Mouse (Mus musculus) B cell, adult 2 months (primary cell): Measurements from ENCODE around the gene Wbp2.

Experiments
- DNase-seq, 2 experiments: peaks; one replicate each; pipeline ENCODE4 v3.0.0; 2022

Gene Wbp2

GRCm38 (mm10) chr11:116088188-116088587 lies 1.4 kb upstream of the Wbp2 start:
- DNase-seq: no peak

DNA sequence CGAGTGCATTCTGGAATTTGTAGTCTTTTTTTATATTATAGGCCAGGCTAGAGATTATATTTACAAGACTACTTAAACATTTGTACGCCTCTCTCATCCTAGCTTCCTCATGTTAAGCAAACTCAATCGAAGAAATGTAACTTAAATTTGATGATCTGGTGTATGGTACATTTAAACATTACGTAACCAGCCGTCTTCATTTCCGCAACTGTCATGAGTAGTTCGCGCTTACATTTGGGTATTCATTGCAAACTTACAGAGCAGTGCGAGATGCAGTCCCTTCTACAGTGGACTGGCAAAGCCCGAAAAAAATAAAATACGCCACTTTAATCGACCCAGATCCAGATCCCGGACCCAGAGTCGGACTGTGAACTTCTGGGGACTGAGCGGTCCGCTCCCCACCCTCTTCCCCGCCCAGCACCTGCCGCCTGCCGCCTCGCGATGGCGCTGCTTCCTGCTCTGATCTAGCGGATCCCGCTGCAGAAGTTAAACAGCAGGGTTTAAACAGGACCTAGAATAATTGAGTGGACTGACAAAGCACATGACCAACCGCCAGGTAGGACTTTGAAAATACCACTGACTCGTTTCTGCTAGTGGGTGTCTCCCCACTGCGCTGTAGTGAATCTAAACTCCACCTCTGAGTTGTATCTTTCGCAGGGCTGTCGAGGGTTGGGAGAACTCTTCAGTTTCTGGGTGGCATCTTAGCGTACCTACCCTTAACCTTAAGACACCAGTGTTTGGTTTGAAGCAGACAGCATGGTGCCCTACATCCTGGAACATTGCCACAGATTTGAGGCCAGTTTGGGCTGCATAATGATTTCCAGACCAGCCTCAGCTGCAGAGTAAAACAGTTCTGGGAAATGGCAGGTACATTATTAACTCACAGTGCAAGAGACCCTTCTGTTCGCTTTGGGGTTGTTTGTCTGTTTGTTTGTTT lies 667 bp upstream of the Wbp2 start:
- peak; percentile 89 to 90 for DNase-seq

DNA sequence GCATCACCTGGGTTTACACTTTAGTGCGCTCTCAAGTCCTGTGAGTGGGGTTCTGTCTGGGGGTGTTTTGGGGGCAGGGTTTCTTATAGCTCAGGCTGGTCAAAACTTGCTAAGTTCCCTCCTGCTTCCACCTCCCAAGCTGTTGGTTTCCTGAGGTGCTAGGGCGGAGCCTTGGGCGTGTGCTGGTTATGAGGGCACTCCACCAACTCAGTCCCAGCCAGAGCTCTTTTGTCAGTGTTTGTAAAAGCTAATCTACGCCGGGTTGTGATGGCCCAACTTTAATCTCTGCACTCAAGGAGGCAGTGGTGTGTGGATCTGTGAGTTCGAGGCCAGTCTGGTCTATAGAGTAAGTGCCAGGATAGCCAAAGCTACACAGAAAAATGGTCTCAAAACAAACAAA lies 2.6 kb downstream of the Wbp2 start:
- DNase-seq: no peak

DNA sequence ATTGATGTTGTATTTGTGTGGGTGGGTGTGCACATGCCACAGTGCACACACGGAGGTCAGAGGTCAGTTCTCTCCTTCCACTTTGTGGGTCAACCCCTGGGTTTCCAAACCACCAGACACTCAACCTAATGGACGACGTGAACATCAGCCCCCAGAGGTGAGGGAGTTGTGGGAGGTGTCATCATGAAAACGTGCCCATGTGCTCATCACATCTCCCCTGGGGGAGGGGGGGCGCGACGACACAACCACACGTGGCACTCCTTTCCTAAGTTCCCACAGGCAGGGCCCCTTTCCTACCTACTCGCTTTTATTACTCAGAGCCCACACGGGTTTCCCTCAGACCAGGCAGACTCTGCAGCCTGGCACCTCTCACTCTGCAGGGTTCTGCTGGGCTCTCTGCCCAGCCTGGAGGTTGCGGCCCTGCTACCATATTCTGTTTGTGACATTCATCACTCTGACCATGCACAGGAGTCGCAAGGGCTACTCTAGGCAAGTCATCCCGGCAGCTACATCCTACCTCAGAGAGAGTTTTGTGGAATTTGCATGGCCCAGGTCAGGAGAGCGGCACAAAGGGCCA lies 3.6 kb downstream of the Wbp2 start:
- DNase-seq: no peak

DNA sequence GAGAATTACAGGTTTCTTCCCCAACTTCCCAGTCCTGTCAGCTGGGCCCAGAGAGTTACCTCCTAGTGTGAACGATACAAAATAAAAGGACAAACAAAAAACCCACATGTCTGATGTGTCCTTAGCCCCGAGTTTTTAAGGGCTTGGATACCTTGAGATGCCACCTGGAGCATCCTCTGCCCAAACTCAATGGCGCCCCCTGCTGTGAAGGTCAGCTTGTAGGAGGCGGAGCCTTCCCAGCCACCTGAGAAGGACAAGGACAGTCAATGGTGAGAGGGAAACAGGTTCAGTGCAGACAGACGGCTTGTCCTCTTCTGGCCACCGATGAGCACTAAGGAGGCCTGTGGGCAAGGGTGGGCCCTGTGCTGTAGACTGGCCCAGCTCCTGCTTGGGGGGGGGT lies 5.7 kb downstream of the Wbp2 start:
- peak; percentile 88 to 90 for DNase-seq

- no peak for DNase-seq
Observed at GRCm38 (mm10) chr11:116079511-116079910, 7.3 kb downstream of the Wbp2 start.

GRCm38 (mm10) chr11:116078676-116079320 lies 8.0 kb downstream of the Wbp2 start:
- DNase-seq: no peak

- DNase-seq: peak; percentile 87 to 91
Observed at GRCm38 (mm10) chr11:116078221-116078620, 8.6 kb downstream of the Wbp2 start.

GRCm38 (mm10) chr11:116077446-116078204 lies 9.2 kb downstream of the Wbp2 start, which contains the start of gene Unc13d:
TSS of gene Unc13d (minus strand) at chr11:116077961.
- peak; percentile 72 for DNase-seq

DNA sequence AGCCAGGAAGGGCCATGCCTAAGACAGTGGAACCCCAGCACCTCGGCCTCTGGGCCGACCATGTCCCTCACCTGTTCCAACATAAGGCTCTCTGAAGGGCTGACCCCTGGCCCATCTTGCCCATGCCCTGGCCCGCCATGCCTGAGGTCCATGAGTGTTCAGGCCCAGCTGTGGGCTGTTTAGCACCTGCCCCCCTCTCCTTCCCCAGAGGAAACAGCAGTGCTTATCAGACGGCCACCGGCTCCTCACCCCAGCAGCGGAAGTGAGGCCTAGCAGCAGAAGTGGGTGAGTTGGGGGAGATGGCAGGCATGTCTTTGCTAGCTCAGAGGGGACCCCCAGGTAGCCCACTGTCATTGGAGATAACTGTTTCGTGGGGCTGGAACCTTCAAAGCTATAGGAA lies 10.0 kb downstream of the Wbp2 start:
- DNase-seq: peak; percentile 45 to 52

- no peak for DNase-seq
Observed at GRCm38 (mm10) chr11:116076266-116076540, 10.6 kb downstream of the Wbp2 start.

DNA sequence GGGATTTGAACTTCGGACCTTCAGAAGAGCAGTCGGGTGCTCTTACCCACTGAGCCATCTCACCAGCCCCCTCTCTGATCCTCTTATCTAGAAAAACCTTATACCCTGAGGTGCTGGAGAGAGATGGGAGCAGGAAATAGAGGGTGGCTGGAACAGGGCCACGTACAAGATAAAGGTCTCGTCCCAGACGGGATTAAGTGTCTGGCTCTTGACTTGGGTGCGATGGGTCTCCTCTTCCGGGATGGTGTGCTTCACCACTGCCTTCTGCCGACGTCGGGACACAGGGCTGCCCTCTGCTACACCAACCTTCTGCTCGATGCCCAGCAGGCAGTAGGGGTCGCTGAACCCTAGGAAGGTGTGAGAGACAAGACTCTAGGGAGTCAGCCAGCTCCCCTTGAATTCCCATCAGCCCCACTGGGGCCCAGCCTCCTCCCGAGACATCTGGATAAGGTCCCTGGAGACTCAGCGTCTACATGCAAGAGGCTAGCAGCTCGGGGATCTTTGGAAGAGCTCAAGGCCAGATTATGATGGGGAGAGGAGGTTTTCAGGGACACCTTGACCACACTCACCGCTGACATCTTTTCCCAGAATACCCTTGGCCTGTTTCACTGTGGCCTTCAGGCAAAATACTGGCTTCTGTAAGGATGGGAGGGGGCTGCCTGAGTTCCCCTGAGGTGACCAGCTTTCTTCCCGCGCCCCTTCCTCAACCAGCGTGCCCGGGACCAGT lies 11.1 kb downstream of the Wbp2 start:
- DNase-seq: no peak

DNA sequence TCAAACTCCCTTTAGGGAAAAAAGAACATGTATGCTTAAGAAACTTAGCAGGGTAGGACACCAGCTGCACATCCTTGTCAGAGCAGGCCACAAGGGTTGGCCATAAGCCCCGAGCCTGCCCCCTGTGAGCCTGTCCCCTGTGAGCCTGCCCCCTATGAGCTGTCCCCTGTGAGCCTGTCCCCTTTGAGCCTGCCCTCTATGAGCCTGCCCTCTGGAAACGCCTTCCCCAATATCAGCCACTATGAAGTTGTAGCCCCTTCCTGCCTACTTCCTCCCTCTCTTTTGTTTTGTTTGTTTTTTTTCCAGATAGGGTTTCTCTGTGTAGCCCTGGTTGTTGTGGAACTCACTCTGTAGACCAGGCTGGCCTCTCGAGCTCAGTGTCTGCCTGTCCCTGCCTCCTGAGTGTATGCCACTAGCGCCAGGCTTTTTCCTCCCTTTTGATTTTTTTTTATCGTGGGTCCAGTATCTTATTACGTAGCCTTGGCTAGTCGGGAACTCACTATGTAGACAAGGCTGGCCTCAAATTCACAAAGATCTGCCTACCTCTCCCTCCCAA lies 12.3 kb downstream of the Wbp2 start:
- no peak for DNase-seq

- no peak for DNase-seq
Observed at GRCm38 (mm10) chr11:116072608-116073007, 14.2 kb downstream of the Wbp2 start.

DNA sequence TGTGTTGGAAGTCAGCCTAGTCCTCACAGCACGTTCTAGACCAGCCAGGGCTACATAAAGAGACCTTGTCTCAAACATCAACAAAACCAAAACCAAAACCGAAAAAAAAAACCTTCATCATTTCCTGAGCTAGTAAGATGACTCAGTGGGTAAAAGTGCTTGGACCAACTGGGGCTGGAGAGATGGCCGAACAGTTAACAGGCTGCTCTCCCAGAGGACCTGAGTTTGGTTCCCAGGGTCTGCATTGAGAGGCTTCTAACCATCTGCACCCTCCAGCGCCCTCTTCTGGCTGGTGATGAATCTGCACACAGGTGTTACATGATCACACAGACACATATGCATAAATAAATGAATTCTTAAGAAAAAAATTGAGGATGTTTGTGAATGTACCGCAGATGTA lies 15.3 kb downstream of the Wbp2 start:
- DNase-seq: peak; percentile 69 to 71

DNA sequence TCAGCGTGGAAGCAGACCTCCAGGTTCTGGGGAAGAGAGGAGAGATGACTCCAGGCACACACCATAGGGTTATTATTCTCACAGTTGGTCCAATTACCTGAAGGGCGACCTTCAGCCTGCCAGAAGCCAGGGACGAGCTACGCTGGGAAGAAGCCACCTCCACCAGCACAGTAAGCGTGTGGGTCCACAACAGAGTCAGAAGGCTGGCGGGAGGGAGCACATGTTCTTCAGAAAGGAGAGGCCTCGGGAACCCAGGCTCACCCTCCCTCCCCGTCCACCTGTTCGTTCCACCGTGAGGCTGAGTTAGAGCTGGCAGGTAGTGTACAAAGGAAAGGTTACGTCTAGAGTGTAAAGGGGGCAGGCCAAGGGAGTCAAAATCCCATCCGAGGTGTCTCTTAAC lies 21.4 kb downstream of the Wbp2 start:
- DNase-seq: no peak

DNA sequence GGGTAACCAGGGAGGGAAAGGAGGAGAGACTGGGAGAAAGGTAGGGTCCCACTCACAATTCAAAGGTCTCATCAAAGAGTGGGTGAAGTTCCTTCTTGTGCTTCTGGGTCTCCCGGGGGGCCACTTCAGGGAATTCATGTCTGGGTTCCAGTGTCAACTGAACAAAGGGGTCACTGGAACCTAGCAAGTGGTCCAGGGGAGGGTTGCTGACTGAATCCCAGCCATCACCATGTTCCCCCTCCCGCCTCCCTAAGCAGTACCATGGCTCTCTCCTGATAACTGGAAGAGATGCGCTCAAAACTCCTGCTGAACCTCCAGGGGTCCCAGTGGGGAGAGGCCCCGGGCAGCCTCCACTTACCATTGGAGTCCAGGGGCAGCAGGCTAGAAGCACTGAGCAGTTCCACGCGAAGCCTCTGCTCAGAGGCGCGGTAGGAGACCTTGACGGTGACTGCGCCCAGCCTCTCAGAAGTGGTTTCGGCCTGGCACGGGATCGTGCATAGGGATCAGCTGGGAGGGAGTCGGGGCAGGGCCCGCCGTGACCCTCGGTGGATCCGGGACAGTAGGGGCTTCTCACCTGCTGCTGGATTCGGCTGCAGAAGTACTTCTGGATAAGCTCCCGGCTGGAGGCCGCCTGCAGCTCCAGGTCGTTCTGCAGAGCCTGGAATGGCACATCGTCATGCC lies 22.5 kb downstream of the Wbp2 start:
- DNase-seq: no peak

DNA sequence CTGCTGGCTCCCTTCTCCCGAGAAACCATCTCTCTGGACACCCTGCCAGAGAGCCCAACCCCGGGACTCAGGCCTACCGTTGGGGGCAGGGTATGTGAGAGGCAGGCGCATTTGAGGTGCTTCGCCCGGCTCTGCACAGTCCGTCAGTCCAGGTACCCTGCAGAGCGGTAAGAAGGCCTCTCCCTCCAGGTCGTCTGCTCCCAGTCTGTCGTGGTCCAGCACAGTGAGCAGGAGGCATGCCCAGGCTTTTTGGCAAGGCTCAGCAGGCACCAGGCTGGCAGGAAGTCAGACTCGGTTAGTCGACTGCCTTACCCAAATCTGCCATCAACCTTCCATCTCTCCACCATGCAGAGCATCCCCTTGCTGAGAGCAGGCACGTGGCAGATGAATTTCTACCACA lies 23.2 kb downstream of the Wbp2 start:
- no peak for DNase-seq

GRCm38 (mm10) chr11:116062521-116062920 lies 24.3 kb downstream of the Wbp2 start:
- DNase-seq: no peak

GRCm38 (mm10) chr11:116061641-116062415 lies 25.0 kb downstream of the Wbp2 start:
- no peak for DNase-seq

- no peak for DNase-seq
Observed at GRCm38 (mm10) chr11:116060596-116060995, 26.2 kb downstream of the Wbp2 start.
